Mouse (Mus musculus): Measurements from ENCODE around the gene Kcp.

Gene Kcp

GRCm38 (mm10) chr6:29523301-29524033 lies 15.7 kb upstream of the Kcp start:
- in situ Hi-C loops (cut with MseI, MboI) = no loop called here

- in situ Hi-C loops (cut with MseI, MboI) = no loop called here
Observed at GRCm38 (mm10) chr6:29522626-29523300, 15.0 kb upstream of the Kcp start.

GRCm38 (mm10) chr6:29517139-29517538 lies 9.4 kb upstream of the Kcp start:
- in situ Hi-C loops (cut with MseI, MboI) = no loop called here

GRCm38 (mm10) chr6:29513284-29513683 lies 5.5 kb upstream of the Kcp start:
- in situ Hi-C loops (cut with MseI, MboI) = no loop called here

DNA sequence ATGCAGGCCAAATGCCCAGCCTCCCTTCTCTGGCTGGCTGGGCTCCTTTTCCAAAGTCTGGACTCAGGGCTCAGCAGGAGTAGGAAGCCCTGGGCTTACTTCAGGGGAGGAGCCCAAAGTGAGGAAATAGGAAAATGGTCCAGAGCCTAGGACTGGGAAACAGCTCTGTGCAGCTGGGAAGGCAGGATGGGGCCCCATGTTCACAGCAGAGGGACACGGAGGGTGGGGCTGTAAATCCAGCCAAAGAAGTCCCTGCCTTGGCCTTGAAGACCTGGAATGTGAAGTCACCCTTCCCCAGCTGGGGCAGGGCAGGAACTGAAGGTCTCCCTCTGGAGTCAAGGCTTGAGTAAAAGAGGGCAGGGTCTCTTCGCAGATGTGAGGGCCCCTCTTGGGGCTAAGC lies 1.3 kb upstream of the Kcp start:
- in situ Hi-C loops (cut with MseI, MboI) = no loop called here

DNA sequence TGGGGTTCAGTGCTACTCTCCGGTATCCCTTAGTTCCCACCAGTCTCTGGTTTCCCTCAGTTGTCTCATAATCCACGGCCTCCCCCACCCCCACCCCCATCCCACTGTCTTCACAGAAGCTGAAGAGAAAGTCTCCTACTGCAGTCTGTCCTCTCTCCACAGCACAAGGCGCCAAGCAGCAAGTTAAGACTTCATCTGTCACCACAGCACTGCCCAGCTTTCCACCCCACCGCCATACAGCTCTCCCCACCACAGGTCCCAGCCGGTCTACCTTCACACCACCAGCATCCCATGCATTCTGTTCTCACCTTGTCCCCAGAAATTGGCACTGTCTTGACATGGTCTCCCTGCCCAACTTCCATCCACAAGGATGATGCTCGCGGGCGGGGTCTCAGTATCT lies 918 bp downstream of the Kcp start:
- in situ Hi-C loops (cut with MseI, MboI) = no loop called here

DNA sequence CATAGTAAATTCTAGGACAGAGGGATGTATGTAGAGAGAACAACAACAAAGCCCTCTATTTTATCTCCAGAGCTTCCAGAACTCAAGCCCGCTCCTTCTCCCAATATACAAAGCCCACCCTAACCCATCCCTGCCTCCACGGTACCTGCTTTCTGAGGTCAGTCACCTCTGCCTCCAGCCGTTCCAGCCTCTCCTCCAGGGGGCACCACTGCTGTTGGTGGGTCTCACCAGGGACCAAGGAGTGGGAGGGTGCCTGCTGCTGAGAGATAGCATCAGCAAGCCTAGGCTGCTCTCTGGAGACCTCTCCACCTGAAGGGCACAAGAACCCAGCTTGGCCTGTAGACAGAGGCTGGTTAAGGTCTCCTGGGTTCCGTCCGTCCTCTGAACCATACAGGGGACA lies 2.3 kb downstream of the Kcp start:
- in situ Hi-C loops (cut with MseI, MboI) = no loop called here

DNA sequence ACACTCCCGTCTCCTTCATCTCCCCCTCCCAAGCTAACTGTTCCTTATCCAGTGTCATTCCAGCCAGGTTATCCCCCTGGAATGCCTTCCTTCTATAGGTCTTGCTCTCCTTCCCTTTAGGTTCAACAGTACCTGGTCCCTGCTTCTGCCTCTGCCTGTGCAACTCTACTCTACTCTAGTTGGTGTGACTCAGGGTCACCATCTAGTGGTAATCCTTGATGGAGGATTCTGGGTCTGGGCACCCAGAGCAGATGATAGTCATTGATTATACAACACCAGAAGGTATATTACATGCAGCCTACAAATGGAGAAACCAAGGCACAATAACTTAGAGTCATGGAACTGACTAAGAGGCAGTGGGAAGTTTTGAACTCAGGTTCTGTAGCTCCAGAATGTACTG lies 6.2 kb downstream of the Kcp start:
- in situ Hi-C loops (cut with MseI, MboI) = no loop called here

DNA sequence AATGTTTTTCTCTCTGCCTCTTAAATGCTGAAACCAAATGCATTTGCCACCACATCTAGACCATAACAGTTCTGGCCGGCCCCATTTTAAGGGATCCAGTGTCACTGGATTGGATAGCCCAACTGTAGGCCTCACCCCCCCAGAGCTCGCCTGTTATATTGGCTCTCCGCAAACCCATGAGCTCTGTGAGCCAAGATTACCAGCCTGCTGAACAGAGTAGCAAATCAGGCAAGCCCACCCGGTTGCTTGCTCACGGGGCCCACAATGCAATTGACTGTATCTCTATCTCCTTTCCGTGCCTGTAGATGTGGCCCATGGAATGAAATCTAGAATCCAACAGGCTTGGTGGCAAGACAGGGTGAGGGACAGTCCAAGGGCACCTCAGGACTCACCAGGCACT lies 6.9 kb downstream of the Kcp start:
- in situ Hi-C loops (cut with MseI, MboI) = no loop called here

GRCm38 (mm10) chr6:29500177-29500576 lies 7.6 kb downstream of the Kcp start:
- in situ Hi-C loops (cut with MseI, MboI) = no loop called here

- in situ Hi-C loops (cut with MseI, MboI) = no loop called here
Observed at GRCm38 (mm10) chr6:29497791-29498190, 10.0 kb downstream of the Kcp start.

DNA sequence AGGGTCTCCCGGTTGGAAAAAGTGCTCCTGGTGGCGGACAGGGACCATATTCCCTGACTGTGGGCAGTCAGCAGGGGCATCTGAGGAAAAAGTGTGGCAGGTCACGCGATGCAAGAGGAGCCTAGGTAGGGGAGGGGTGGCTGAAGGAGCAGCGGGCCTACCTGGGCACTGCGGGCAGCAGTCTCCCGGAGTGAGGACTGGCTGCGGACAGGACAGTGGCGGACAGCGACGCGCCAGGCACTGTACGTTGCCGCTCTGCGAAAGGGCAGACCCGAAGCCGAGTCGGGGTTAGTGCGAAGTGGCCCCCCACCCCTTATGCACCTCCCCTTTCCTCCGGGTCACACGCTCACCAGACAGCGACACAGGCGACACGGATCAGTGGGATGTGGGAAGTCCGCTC lies 11.5 kb downstream of the Kcp start:
- in situ Hi-C loops (cut with MseI, MboI) = no loop called here

- in situ Hi-C loops (cut with MseI, MboI) = no loop called here
Observed at GRCm38 (mm10) chr6:29494101-29494500, 13.7 kb downstream of the Kcp start.

DNA sequence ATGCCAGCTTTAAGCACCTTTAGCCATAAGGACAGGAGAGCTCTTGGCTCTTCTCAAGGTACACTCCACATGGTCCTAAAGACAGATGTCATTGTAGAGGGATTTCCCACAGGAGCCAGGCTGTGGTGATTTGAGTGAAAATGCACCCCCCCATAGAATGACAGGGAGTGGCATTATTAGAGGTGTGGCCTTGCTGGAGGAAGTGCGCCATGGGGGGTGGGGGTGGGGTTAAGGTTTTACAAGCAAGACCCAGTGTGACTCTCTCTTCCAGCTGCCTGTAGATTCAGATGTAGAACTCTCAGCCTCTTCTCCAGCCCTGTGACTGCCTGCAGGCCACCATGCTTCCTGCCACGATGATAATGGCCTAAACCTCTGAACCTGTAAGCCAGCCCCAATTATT lies 21.8 kb downstream of the Kcp start:
- in situ Hi-C loops (cut with MseI, MboI) = no loop called here

GRCm38 (mm10) chr6:29484716-29485559 lies 22.8 kb downstream of the Kcp start:
- in situ Hi-C loops (cut with MseI, MboI) = no loop called here

DNA sequence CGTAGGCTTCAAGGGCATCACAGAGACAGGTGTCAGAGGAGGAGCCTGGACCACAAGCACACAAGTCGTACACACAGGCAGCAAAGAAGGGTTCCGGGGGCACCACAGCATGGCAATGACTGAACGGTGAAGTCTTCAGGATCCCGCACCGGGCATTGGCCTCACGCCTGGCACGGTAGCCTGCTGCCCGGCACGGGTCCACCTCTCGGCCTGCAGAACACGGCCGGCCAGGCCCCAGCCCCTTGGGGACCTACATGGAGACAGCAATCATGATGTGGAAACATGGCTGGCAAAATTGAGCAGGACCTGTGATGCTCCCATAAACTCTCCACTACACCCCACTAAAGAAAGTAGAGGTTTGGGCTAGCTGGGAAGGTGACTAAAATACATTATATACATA lies 25.1 kb downstream of the Kcp start:
- in situ Hi-C loops (cut with MseI, MboI) = no loop called here

DNA sequence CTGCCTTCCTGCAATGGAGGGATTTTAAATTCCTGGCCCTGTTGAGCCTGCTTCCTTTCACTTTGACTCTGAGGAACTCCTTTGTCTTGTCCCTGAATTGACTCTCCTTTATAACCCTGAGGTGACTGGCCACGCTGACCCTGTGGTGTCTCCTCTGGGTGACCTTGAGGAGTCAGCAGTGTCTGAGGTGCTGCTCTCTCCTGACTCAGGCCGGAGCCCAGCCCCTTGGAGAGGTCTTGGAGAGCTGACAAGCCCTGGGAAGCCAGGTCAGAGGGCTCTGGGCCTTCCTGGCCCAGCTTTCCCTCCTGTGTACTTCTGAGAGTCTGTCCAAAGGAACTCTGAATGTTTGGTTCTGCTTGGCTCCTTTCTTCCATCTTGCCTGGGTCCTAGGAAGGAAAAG lies 33.0 kb downstream of the Kcp start:
- in situ Hi-C loops (cut with MseI, MboI) = no loop called here

GRCm38 (mm10) chr6:29473941-29474691 lies 33.6 kb downstream of the Kcp start:
- in situ Hi-C loops (cut with MseI, MboI) = no loop called here

GRCm38 (mm10) chr6:29471137-29471536 lies 36.6 kb downstream of the Kcp start, which contains the start of gene Atp6v1fnb:
Gene Atp6v1fnb (plus strand): TSS chr6:29471437.
- in situ Hi-C loops (cut with MseI, MboI) = no loop called here

GRCm38 (mm10) chr6:29468851-29469250 lies 38.9 kb downstream of the Kcp start:
- in situ Hi-C loops (cut with MseI, MboI) = no loop called here

DNA sequence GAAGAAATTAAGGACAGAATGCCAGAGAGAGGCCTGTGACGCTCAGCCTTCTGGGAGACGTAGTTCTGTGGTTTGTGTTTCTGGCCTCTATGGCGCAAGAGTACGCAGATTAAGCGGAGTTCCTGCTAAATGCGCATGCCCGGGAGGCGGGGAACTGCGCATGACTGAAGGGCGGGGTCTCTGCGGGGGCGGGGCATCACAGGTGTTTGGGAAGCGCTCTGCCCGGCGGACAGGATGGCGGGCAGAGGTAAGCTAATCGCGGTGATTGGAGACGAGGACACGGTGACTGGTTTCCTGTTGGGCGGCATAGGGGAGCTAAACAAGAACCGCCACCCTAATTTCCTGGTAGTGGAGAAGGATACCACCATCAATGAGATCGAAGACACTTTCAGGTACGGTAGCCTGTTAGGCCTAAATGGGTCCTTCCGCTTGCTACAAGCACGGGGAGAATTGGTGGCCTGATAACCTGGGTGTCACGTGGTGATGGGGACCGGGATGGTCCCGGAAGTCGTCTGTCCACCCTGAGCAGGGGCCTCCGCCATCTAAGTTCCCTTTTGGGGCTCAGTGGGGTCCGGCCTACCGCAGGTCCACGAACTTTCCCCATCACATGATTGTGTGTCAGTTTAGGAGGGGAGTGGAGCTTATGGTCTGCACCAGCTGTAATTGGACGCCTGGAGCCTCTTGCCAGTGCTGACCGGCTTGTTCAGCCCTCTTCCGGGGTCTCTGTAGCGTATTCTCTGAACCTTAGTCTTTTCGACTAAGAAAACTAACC lies 40.0 kb downstream of the Kcp start, which contains the start of gene Atp6v1f:
Atp6v1f (plus strand) TSS at position 136 of the 772 bp plus-strand sequence.
- in situ Hi-C loops (cut with MseI, MboI) = no loop called here
